Mouse (Mus musculus) CH12.LX (cell line): ENCODE measurements around the gene S100b. TPM values are rescaled to one million over a fixed set of nuclear protein-coding genes. Genes with fewer than 3 reads are reported as not detected.

Experiments
- DNase-seq: peaks from one replicate; pipeline ENCODE4 v3.0.0-alpha.2; 2013; ENCODE audit errors: extremely low read depth
- H3K27ac ChIP-seq: 2 replicates; pipeline ENCODE4 v1.5.1; 2012; ENCODE audit warnings: low read depth, mild to moderate bottlenecking, control low read depth, moderate library complexity; ENCODE audit not compliant: insufficient read depth
- H3K27me3 ChIP-seq: replicated peaks from 2 replicates; pipeline ENCODE3; 2012; ENCODE audit warnings: inconsistent platforms
- H3K36me3 ChIP-seq, 2 experiments: replicated peaks in 1 of 2; 2 replicates each; pipeline versions ENCODE3 to v1.6.1; 2012; ENCODE audit warnings: inconsistent platforms in 1 of 2, low read length in 1 of 2, mild to moderate bottlenecking in 1 of 2, mixed read lengths in 1 of 2, moderate library complexity in 1 of 2; ENCODE audit not compliant: control insufficient read depth in 1 of 2, insufficient read depth in 1 of 2
- H3K4me1 ChIP-seq, 2 experiments: 2 replicates each; pipeline ENCODE4 v1.6.1; 2012; ENCODE audit warnings: inconsistent platforms in 1 of 2, moderate library complexity in 1 of 2; ENCODE audit not compliant: insufficient read depth in 2 of 2, control insufficient read depth in 1 of 2
- H3K4me2 ChIP-seq: 2 replicates; pipeline ENCODE4 v1.6.1; 2012; ENCODE audit warnings: low read depth, mild to moderate bottlenecking, control low read depth; ENCODE audit not compliant: poor library complexity, insufficient read depth, severe bottlenecking
- H3K4me3 ChIP-seq, 3 experiments: fragments of 150-350 bp in 1 of 3; sonication (generic) in 1 of 3; replicated peaks in 1 of 3; 2 replicates each; pipeline versions ENCODE3 to v1.5.1; 2011 to 2012; ENCODE audit warnings: low read depth in 2 of 3, low read length in 2 of 3, mild to moderate bottlenecking in 2 of 3, moderate library complexity in 2 of 3, control low read depth in 1 of 3, improper control_type of control experiment in 1 of 3, inconsistent platforms in 1 of 3, mixed read lengths in 1 of 3; ENCODE audit not compliant: poor library complexity in 1 of 3
- H3K79me2 ChIP-seq: replicated peaks from 2 replicates; pipeline ENCODE4 v1.6.1; 2012; ENCODE audit warnings: mild to moderate bottlenecking, moderate library complexity; ENCODE audit not compliant: control insufficient read depth, poor library complexity, insufficient read depth, severe bottlenecking; ENCODE audit errors: extremely low read depth
- H3K9ac ChIP-seq: 2 replicates; pipeline ENCODE4 v1.6.1; 2012; ENCODE audit warnings: low read depth, mild to moderate bottlenecking, control low read depth, moderate library complexity; ENCODE audit not compliant: insufficient read depth
- H3K9me3 ChIP-seq: replicated peaks from 2 replicates; pipeline ENCODE3; 2012; ENCODE audit warnings: low read length, inconsistent platforms, mixed read lengths
- BHLHE40 ChIP-seq: IDR thresholded peaks from 2 replicates; pipeline ENCODE4 v1.6.1; 2011; ENCODE audit warnings: mild to moderate bottlenecking, low read depth, low read length, improper control_type of control experiment
- CTCF ChIP-seq, 2 experiments: IDR thresholded peaks in 1 of 2; conservative IDR thresholded peaks in 1 of 2; 2 replicates each; pipeline ENCODE4 v1.5.1; 2011 to 2012; ENCODE audit warnings: low read depth in 2 of 2, low read length in 2 of 2, improper control_type of control experiment in 1 of 2, inconsistent platforms in 1 of 2, mild to moderate bottlenecking in 1 of 2, moderate library complexity in 1 of 2
- E2F4 ChIP-seq: IDR thresholded peaks from 2 replicates; pipeline ENCODE4 v1.6.1; 2011; ENCODE audit warnings: low read depth, low read length, improper control_type of control experiment; ENCODE audit not compliant: insufficient replicate concordance
- ELF1 ChIP-seq: IDR thresholded peaks from 2 replicates; pipeline ENCODE4 v1.6.1; 2014; ENCODE audit warnings: low read depth, mild to moderate bottlenecking, inconsistent platforms, low read length, improper control_type of control experiment
- ETS1 ChIP-seq: conservative IDR thresholded peaks from 2 replicates; pipeline ENCODE4 v1.6.1; 2012; ENCODE audit warnings: low read depth, mild to moderate bottlenecking, inconsistent platforms, low read length, improper control_type of control experiment, moderate library complexity
- GABPA ChIP-seq: IDR thresholded peaks from 2 replicates; pipeline ENCODE4 v1.6.1; 2012; ENCODE audit warnings: low read depth, low read length, improper control_type of control experiment, inconsistent platforms; ENCODE audit not compliant: insufficient replicate concordance
- HCFC1 ChIP-seq: IDR thresholded peaks from 2 replicates; pipeline ENCODE4 v1.6.1; 2012; ENCODE audit warnings: low read depth, mild to moderate bottlenecking, inconsistent platforms, low read length, improper control_type of control experiment
- JUND ChIP-seq: conservative IDR thresholded peaks from 2 replicates; pipeline ENCODE4 v1.6.1; 2011; ENCODE audit warnings: low read depth, low read length, improper control_type of control experiment
- KAT2A ChIP-seq: IDR thresholded peaks from 2 replicates; pipeline ENCODE4 v1.6.1; 2012; ENCODE audit warnings: low read length, improper control_type of control experiment, inconsistent platforms; ENCODE audit not compliant: insufficient replicate concordance
- MAFK ChIP-seq: IDR thresholded peaks from 2 replicates; pipeline ENCODE4 v1.6.1; 2011; ENCODE audit warnings: low read length, improper control_type of control experiment; ENCODE audit not compliant: insufficient replicate concordance
- MAX ChIP-seq: IDR thresholded peaks from 2 replicates; pipeline ENCODE4 v1.6.1; 2011; ENCODE audit warnings: low read length, improper control_type of control experiment
- MAZ ChIP-seq: IDR thresholded peaks from 2 replicates; pipeline ENCODE4 v1.6.1; 2012; ENCODE audit warnings: low read depth, mild to moderate bottlenecking, inconsistent platforms, low read length, improper control_type of control experiment, moderate library complexity
- MEF2A ChIP-seq: IDR thresholded peaks from 2 replicates; pipeline ENCODE4 v1.6.1; 2014; ENCODE audit warnings: low read depth, mild to moderate bottlenecking, inconsistent platforms, low read length, improper control_type of control experiment, borderline replicate concordance
- MYC ChIP-seq: IDR thresholded peaks from 2 replicates; pipeline ENCODE4 v1.6.1; 2011; ENCODE audit warnings: low read depth, mild to moderate bottlenecking, improper control_type of control experiment, low read length
- PAX5 ChIP-seq: IDR thresholded peaks from 2 replicates; pipeline ENCODE4 v1.6.1; 2012; ENCODE audit warnings: low read length, inconsistent platforms, mixed read lengths
- POLR2AphosphoS2 ChIP-seq: IDR thresholded peaks from 2 replicates; pipeline ENCODE4 v1.6.1; 2011; ENCODE audit warnings: low read depth, low read length, improper control_type of control experiment
- RAD21 ChIP-seq: IDR thresholded peaks from 2 replicates; pipeline ENCODE4 v1.6.1; 2011; ENCODE audit warnings: low read depth, mild to moderate bottlenecking, low read length, improper control_type of control experiment, moderate library complexity
- RCOR1 ChIP-seq: conservative IDR thresholded peaks from 2 replicates; pipeline ENCODE4 v1.6.1; 2012; ENCODE audit warnings: low read depth, mild to moderate bottlenecking, inconsistent platforms, low read length, improper control_type of control experiment
- SIN3A ChIP-seq: IDR thresholded peaks from 2 replicates; pipeline ENCODE4 v1.6.1; 2012; ENCODE audit warnings: low read length, improper control_type of control experiment, inconsistent platforms
- TBP ChIP-seq: conservative IDR thresholded peaks from 2 replicates; pipeline ENCODE4 v1.6.1; 2011; ENCODE audit warnings: low read depth, low read length, improper control_type of control experiment
- ZKSCAN1 ChIP-seq: IDR thresholded peaks from 2 replicates; pipeline ENCODE4 v1.6.1; 2012; ENCODE audit warnings: low read depth, inconsistent platforms, low read length, improper control_type of control experiment, borderline replicate concordance
- ZNF384 ChIP-seq: IDR thresholded peaks from 2 replicates; pipeline ENCODE4 v1.6.1; 2012; ENCODE audit warnings: low read depth, low read length, improper control_type of control experiment, inconsistent platforms
- dilution Hi-C: fragments of 300-500 bp; cut with MboI; formaldehyde crosslinking; loops from 2 replicates; pipeline ENCODE4 v1.14.3; 2020; ENCODE audit warnings: low sequenced_read_pairs; ENCODE audit not compliant: extremely low pct_unique_long_range_greater_than_20kb, extremely low pct_ligation_motif_present
- in situ Hi-C: fragments of 300-500 bp; cut with MboI; formaldehyde crosslinking; loops from 3 replicates; pipeline ENCODE4 v1.14.3; 2019; ENCODE audit warnings: low sequenced_read_pairs, low pct_ligation_motif_present, low pct_unique_long_range_greater_than_20kb, mixed read lengths
- polyA plus RNA-seq: library from polyadenylated mRNA; unstranded; fragments of >175 nt; gene quantifications from 2 replicates; pipeline ENCODE4 v1.2.1, GENCODE M21; 2012; ENCODE audit warnings: low read depth; ENCODE audit not compliant: insufficient read length
- total RNA-seq, 2 experiments: library from RNA; depleted of rRNA; stranded (reverse); fragments of 300-350 nt in 1 of 2; fragments of >200 nt in 1 of 2; gene quantifications; 2 replicates each; pipeline ENCODE4 v1.2.3; 2012 to 2014

Gene S100b
- total and polyA plus RNA-seq, 3 experiments: not detected

GRCm38 (mm10) chr10:76217056-76217455 is 36.6 kb upstream of the S100b start:
- H3K79me2 ChIP-seq: no peaks in the 10 kb centered on the region
- H3K4me2 ChIP-seq: no peak overlapping the region
- H3K9me3 ChIP-seq: peaks cover 14% of the 10 kb centered on the region
- H3K4me1 ChIP-seq: no peaks in the 10 kb centered on the region
- dilution Hi-C loops (no loop called here), in situ Hi-C loops (no loop called here)
- H3K4me3 ChIP-seq: no peak overlapping the region
- peaks cover 12 to 60% of the 10 kb centered on the region in 2 experiments for H3K36me3 ChIP-seq
- no peak for TF ChIP-seq POLR2AphosphoS2
- TF ChIP-seq MYC: no peak
- no peak for TF ChIP-seq MAZ
- TF ChIP-seq RAD21: no peak
- TF ChIP-seq RCOR1: no peak
- no peak for TF ChIP-seq CTCF (conservative IDR thresholded peaks at IDR 0.05 in 1 of 2, IDR thresholded peaks at IDR 0.05 in 1 of 2; ENCODE audit: low read depth in 2 of 2, low read length in 2 of 2)
- no peak for TF ChIP-seq ZKSCAN1
- TF ChIP-seq BHLHE40: no peak
- TF ChIP-seq HCFC1: no peak
- no peak for TF ChIP-seq E2F4
- no peak for TF ChIP-seq JUND
- no peak for TF ChIP-seq MAFK
- TF ChIP-seq ZNF384: no peak
- TF ChIP-seq SIN3A: no peak
- no peak for TF ChIP-seq PAX5
- TF ChIP-seq ETS1: no peak
- no peak for DNase-seq
- H3K27ac ChIP-seq: no peak overlapping the region
- H3K27me3 ChIP-seq: no peaks in the 10 kb centered on the region
- no peak overlapping the region for H3K9ac ChIP-seq

DNA sequence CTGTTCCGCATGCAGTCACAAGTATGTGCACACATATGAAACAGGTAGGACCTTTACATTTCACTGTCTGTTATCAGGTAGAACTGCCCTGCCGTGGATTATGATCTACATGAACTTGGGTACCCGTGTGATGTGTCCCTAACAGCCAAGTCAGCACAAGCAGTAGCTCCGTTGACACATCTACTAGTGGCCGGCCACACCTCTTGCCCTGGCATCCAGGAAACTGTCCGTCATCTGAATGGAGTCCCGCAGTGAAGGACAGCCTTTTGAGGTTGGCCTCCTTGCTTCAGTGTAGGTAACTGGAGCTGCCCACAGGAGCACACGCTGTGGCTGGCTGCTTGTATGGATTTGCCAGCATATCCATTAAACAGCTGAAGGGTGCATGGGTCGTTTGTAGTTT is 35.4 kb upstream of the S100b start:
- Histone ChIP-seq H3K4me3 (no peak overlapping the region), H3K9ac (no peak overlapping the region), H3K27ac (no peak overlapping the region), H3K27me3 (no peaks in the 10 kb centered on the region), H3K36me3 (peaks cover 18 to 70% of the 10 kb centered on the region in 2 experiments), H3K4me2 (no peak overlapping the region), H3K79me2 (no peaks in the 10 kb centered on the region), H3K4me1 (no peaks in the 10 kb centered on the region), H3K9me3 (peaks cover 14% of the 10 kb centered on the region)
- in situ Hi-C loops: no loop called here
- no peak for DNase-seq
- TF ChIP-seq MEF2A (no peak), TBP (no peak), GABPA (no peak), ELF1 (no peak), KAT2A (no peak), RCOR1 (no peak), MAX (no peak)
- dilution Hi-C loops: no loop called here
